Mouse (Mus musculus): ENCODE measurements around the gene Eif3l.

The Eif3l gene

GRCm38 (mm10) chr15:79123751-79124150, 48.8 kb downstream of the Eif3l start:
- DNase-seq (ENCODE audit: low read depth, low spot score), result no peak

GRCm38 (mm10) chr15:79124331-79124875, 49.4 kb downstream of the Eif3l start:
- no peak for DNase-seq (ENCODE audit: low read depth, low spot score)

GRCm38 (mm10) chr15:79126217-79126932, 51.4 kb downstream of the Eif3l start:
- peak; percentile 38 for DNase-seq (ENCODE audit: low read depth, low spot score)

GRCm38 (mm10) chr15:79127101-79127500, 52.1 kb downstream of the Eif3l start:
- no peak for DNase-seq (ENCODE audit: low read depth, low spot score)

- no peak for DNase-seq (ENCODE audit: low read depth, low spot score)
These were observed 53.2 kb downstream of the Eif3l start for GRCm38 (mm10) chr15:79128208-79128607.

GRCm38 (mm10) chr15:79129311-79129710, 54.3 kb downstream of the Eif3l start:
- DNase-seq (ENCODE audit: low read depth, low spot score), result no peak

- DNase-seq (ENCODE audit: low read depth, low spot score), result no peak
These were observed 55.8 kb downstream of the Eif3l start for GRCm38 (mm10) chr15:79130782-79131181.

- no peak for DNase-seq (ENCODE audit: low read depth, low spot score)
These were observed 56.5 kb downstream of the Eif3l start for GRCm38 (mm10) chr15:79131442-79131841.

GRCm38 (mm10) chr15:79133191-79133661, 58.2 kb downstream of the Eif3l start:
- DNase-seq (ENCODE audit: low read depth, low spot score), result no peak

GRCm38 (mm10) chr15:79134496-79135270, 59.7 kb downstream of the Eif3l start:
- DNase-seq (ENCODE audit: low read depth, low spot score), result no peak

GRCm38 (mm10) chr15:79135332-79135731, 60.4 kb downstream of the Eif3l start:
- DNase-seq (ENCODE audit: low read depth, low spot score), result no peak

GRCm38 (mm10) chr15:79135783-79136575, 61.0 kb downstream of the Eif3l start:
- DNase-seq (ENCODE audit: low read depth, low spot score), result no peak

- no peak for DNase-seq (ENCODE audit: low read depth, low spot score)
These were observed 64.7 kb downstream of the Eif3l start for GRCm38 (mm10) chr15:79139640-79140039.

GRCm38 (mm10) chr15:79140866-79141565, 66.0 kb downstream of the Eif3l start, which contains the start of the genes Polr2f and 1700088E04Rik:
TSS of gene Polr2f (plus strand) at chr15:79141009.
TSS of gene 1700088E04Rik (minus strand) at chr15:79141253.
- DNase-seq (ENCODE audit: low read depth, low spot score), result peak; percentile 94

- no peak for DNase-seq (ENCODE audit: low read depth, low spot score)
These were observed 66.6 kb downstream of the Eif3l start for GRCm38 (mm10) chr15:79141566-79141917.

GRCm38 (mm10) chr15:79143316-79143715, 68.3 kb downstream of the Eif3l start:
- no peak for DNase-seq (ENCODE audit: low read depth, low spot score)
